Mouse (Mus musculus) stomach, embryonic 15.5 days (tissue): ENCODE measurements at regions not wholly inside any gene's neighbourhood (a gene's known extent, or its start where the extent isn't known, plus 50 kb on each side); places are given as distances from the start of the nearest gene placed in this dataset. TPM values are rescaled to one million over a fixed set of nuclear protein-coding genes. Genes with fewer than 3 reads are reported as not detected.

ENCODE experiments used
- ATAC-seq: fragments of 200-750 bp; cut with Nextera tagmentation; 2 replicates; pipeline ENCODE4 v1.8.0; 2017; ENCODE audit warnings: low read depth, moderate number of reproducible peaks, moderate TSS enrichment; ENCODE audit not compliant: insufficient read depth, low FRiP score
- H3K27ac ChIP-seq: fragments of 300-500 bp; sonication (generic); 2 replicates; pipeline ENCODE4 v1.5.1; 2015; ENCODE audit warnings: mild to moderate bottlenecking, inconsistent platforms
- H3K27me3 ChIP-seq: fragments of 300-500 bp; sonication (generic); replicated peaks from 2 replicates; pipeline ENCODE4 v1.6.1; 2015; ENCODE audit warnings: inconsistent platforms
- H3K36me3 ChIP-seq: fragments of 300-500 bp; sonication (generic); 2 replicates; pipeline ENCODE4 v1.6.1; 2015; ENCODE audit warnings: inconsistent platforms
- H3K4me1 ChIP-seq: fragments of 300-500 bp; sonication (generic); 2 replicates; pipeline ENCODE4 v1.6.1; 2015; ENCODE audit warnings: inconsistent platforms
- H3K4me2 ChIP-seq: fragments of 300-500 bp; sonication (generic); 2 replicates; pipeline ENCODE4 v1.6.1; 2015; ENCODE audit warnings: mild to moderate bottlenecking, inconsistent platforms
- H3K4me3 ChIP-seq: fragments of 300-500 bp; sonication (generic); replicated peaks from 2 replicates; pipeline ENCODE4 v1.5.1; 2015; ENCODE audit warnings: inconsistent platforms
- H3K9ac ChIP-seq: fragments of 300-500 bp; sonication (generic); 2 replicates; pipeline ENCODE4 v1.6.1; 2015; ENCODE audit warnings: inconsistent platforms
- H3K9me3 ChIP-seq: fragments of 300-500 bp; sonication (generic); 2 replicates; pipeline ENCODE4 v1.6.1; 2016; ENCODE audit warnings: inconsistent platforms
- WGBS: fragments of 180-500 bp; shearing (Covaris S2); methylation state at CpG from one replicate; pipeline ENCODE4 v1.1.7; 2015; 5-methylcytosine and 5-hydroxymethylcytosine counted together
- microRNA-seq: library from miRNA; unstranded; fragments of <30 nt; microRNA quantifications from one replicate; pipeline ENCODE4, GENCODE M21; 2016

DNA sequence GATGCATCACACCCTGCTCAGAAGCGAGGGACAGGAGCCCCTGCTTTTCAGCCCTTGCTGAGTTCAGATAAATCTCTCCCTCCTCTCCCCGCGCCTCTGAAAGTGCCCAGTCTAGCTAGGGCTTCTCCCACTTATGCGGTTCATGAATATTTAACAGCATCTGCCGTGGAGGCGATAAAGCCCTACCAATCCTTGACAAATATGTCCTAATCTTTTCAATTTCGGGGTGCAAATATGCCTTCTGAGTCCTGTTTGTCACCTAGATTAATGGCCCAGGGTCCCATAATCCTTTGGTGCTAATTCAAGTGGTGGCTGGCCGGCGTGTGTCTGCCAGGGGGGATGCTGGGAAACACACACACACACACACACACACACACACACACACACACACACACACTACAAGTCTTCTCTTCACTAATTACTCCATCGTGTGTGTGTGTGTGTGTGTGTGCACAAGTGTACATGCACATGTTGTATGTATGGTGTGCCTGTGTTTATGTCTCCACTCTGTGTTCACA is 65.5 kb upstream of the Lhx5 start:
- H3K27me3 ChIP-seq = 0 out of 2 replicates have a peak, but pooled peaks cover 3% of the 10 kb centered on the region
- no peak overlapping the region for H3K4me2 ChIP-seq
- no peak overlapping the region for H3K9ac ChIP-seq
- H3K27ac ChIP-seq = no peak overlapping the region
- no peaks in the 10 kb centered on the region for H3K36me3 ChIP-seq
- ATAC-seq = no peak
- WGBS = 35% methylated on average over 10 of the region's 10 CpGs
- H3K4me1 ChIP-seq = no peaks in the 10 kb centered on the region
- no peaks in the 10 kb centered on the region for H3K9me3 ChIP-seq
- no peak overlapping the region for H3K4me3 ChIP-seq

DNA sequence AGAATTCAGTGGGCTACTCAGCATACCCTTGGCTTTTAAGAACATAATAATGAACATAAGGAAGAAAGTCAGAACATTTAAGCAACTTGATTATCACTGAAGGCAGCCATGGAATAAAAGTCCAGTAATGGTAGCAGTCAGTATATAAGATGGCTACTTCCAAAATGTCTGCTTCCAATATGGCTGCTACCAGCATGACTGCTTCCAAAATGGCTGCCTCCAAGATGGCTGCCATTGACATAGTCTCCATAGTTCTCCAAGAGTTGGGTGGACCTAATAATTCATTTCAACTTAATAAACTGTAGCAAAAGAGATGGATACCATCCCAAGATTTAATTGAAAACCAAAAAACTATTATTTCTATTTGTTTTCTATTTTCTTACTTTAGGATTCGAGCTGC is 62.7 kb upstream of the Lhx5 start:
- H3K27me3 ChIP-seq = no peaks in the 10 kb centered on the region
- no peaks in the 10 kb centered on the region for H3K9me3 ChIP-seq
- H3K4me1 ChIP-seq = no peaks in the 10 kb centered on the region
- H3K9ac ChIP-seq = no peak overlapping the region
- ATAC-seq = no peak
- WGBS = 89% methylated on average over 1 of the region's 1 CpGs
- H3K27ac ChIP-seq = no peak overlapping the region
- H3K4me3 ChIP-seq = no peak overlapping the region
- H3K4me2 ChIP-seq = no peak overlapping the region
- H3K36me3 ChIP-seq = no peaks in the 10 kb centered on the region

DNA sequence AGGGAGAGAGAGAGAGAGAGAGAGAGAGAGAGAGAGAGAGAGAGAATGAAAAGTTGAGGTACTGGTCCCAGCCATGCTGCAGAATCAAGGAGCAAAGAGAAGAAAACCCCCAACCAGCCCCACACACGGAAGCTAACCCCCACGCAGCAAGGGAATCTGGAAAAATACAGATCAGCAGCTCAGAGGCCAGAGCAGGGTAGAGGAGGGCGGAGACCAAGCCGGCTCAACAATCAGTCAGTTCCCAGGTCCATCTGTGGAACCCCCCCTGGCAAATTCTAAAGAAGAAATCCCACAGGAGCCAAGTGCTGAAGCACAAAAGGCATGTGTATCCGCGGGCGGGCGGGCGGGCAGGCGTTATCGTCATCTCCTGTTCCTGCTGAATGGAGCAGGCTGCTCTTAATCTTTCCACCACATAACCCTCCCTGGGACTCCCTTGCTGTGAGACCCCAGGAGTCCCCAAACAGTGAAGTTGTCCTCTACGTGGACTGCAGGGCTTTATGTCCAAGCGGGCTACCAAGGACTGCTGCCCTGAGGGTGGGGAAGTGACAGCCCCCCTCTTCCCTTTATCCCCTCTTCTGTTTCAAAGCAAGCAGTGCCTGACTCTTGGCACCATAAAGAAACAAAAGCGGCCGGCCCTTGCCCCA is 60.2 kb upstream of the Lhx5 start:
- Histone ChIP-seq H3K36me3 (no peaks in the 10 kb centered on the region), H3K4me1 (no peaks in the 10 kb centered on the region), H3K4me2 (0 out of 2 replicates have a peak overlapping the region, but pooled peaks have one; percentile 13), H3K27ac (no peak overlapping the region), H3K27me3 (no peaks in the 10 kb centered on the region), H3K9ac (no peak overlapping the region), H3K4me3 (no peak overlapping the region), H3K9me3 (no peaks in the 10 kb centered on the region)
- WGBS = 16% methylated on average over 15 of the region's 15 CpGs
- ATAC-seq = no peak

DNA sequence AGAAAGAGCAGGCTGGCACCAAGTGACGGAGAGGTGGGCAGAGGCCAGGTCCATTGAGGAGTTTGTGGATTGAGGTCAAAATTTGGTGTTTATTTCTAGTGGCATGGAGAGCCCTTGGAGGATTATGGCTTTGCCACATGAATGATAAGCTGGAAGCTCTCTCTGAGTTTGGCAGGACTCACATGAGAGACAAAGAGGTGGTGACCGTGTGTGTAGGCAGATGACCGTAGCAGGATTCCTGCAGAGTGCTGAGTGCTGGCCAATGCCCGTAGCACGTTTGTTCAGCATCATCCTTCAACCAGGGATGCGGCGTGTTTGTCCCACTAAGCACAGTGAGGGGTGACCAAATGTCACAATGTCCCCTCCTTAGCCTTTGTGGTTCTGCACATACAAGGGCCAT is 58.1 kb upstream of the Lhx5 start:
- Histone ChIP-seq H3K4me3 (no peak overlapping the region), H3K36me3 (no peaks in the 10 kb centered on the region), H3K27me3 (0 out of 2 replicates have a peak, but pooled peaks cover 5% of the 10 kb centered on the region), H3K4me2 (no peak overlapping the region), H3K9me3 (no peaks in the 10 kb centered on the region), H3K9ac (no peak overlapping the region), H3K4me1 (no peaks in the 10 kb centered on the region), H3K27ac (no peak overlapping the region)
- 85% methylated on average over 7 of the region's 7 CpGs for WGBS
- no peak for ATAC-seq

Small RNAs in the stretch of these regions (microRNA-seq; reads per million reads assigned to microRNA genes)
- not detected for gene Gm26474
